Mouse (Mus musculus): Measurements from ENCODE around the gene Cldn22. TPM values are rescaled to one million over a fixed set of nuclear protein-coding genes. Genes with fewer than 3 reads are reported as not detected.

The Cldn22 gene
- not detected in 2 replicates for polyA plus RNA-seq (2015; fragmentation: Nextera tagmentation; extraction: Ambion mirVana)

DNA sequence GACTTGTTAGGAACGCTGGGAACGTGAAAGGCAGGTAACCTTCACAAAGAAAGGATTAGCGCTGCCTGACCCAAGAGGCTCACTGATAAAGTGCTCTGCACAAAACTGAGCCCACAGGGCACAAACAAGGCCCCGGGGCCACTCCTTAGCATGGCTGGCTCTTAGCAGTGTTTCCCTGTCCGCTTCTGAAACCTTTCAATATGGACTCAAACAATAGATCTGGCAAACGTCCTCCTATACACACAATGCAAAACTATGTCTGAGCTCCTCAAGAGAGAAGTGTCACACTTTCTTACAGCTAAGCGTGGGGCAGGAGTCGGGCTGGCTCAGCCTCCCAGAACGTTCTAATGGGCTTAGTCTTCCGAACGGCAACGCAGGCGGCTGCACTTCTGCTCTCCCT is at the start of gene Cldn22:
TSS of gene Cldn22 (plus strand) at position 301 of the 400 bp plus-strand sequence.
- no peaks in the 10 kb centered on the region for H3K27me3 ChIP-seq
- no peaks in the 10 kb centered on the region for H3K9me3 ChIP-seq
- WGBS = 78% methylated on average over 13 of the region's 13 CpGs
- H3K9ac ChIP-seq = no peak within 1 kb of the TSS
- 0 out of 2 replicates have a peak, but pooled peaks cover 13% of the 10 kb centered on the region for H3K4me1 ChIP-seq
- ATAC-seq (ENCODE audit: low FRiP score, low read depth) = no peak
- H3K4me2 ChIP-seq (replicated peaks) = no peak within 1 kb of the TSS
- H3K4me3 ChIP-seq = no peak within 1 kb of the TSS
- no peak within 1 kb of the TSS for H3K27ac ChIP-seq
- peaks cover 15% of the 10 kb centered on the region for H3K36me3 ChIP-seq

GRCm38 (mm10) chr8:47777415-47777814 is 46.9 kb upstream of the Cldn22 start:
- Histone ChIP-seq H3K27me3 (no peaks in the 10 kb centered on the region), H3K36me3 (no peaks in the 10 kb centered on the region), H3K4me3 (no peak overlapping the region), H3K9ac (no peak overlapping the region), H3K9me3 (no peaks in the 10 kb centered on the region; the same call in 1 of the 2 replicates), H3K4me2 (replicated peaks) (no peak overlapping the region), H3K27ac (no peak overlapping the region), H3K4me1 (no peaks in the 10 kb centered on the region)
- ATAC-seq (ENCODE audit: low FRiP score, low read depth) = no peak
- WGBS = 90% methylated on average over 7 of the region's 7 CpGs

DNA sequence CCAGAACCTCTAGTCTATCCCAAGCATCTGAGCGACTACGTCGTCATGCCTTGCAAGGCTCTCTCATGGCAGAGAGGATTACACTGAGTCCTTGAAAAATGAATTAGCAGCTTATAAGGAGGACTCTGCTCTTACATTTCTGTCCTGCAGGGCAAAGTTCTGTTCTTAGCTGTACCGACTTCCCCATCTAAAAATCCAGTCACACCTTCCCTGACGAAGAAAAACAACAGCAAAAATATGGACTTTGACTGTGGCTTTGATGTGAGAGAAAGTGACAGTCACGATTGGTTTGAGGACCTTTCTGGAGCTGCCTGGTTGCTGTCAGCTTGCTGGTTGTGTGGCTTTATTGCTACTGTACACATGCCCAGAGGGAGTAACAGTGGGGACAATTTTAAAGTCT is 44.7 kb upstream of the Cldn22 start:
- H3K4me2 ChIP-seq (replicated peaks) = no peak overlapping the region
- no peak overlapping the region for H3K9ac ChIP-seq
- no peak for ATAC-seq (ENCODE audit: low FRiP score, low read depth)
- WGBS = 71% methylated on average over 6 of the region's 6 CpGs
- H3K27me3 ChIP-seq = no peaks in the 10 kb centered on the region
- no peaks in the 10 kb centered on the region for H3K4me1 ChIP-seq
- no peaks in the 10 kb centered on the region; the same call in 1 of the 2 replicates for H3K9me3 ChIP-seq
- H3K27ac ChIP-seq = no peak overlapping the region
- H3K4me3 ChIP-seq = no peak overlapping the region
- H3K36me3 ChIP-seq = no peaks in the 10 kb centered on the region

DNA sequence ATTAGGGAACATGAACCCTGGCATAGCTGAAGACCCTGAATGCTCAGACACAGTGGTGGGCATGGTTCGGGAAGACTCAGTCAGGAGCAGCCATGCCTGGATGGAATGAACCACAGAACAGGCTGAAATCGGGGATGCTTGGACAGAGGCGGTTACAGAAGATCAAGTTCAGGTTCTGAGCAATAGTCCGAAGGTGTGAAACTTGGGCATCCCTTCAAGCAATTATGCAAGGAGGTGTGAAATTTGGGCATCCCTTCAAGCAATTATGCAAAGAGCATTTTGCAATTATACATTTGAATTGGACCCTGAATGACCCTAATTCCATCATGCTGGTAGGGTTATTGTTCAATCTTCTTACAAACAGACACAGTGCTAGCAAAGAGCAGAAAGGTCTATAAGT is 42.4 kb upstream of the Cldn22 start:
- WGBS = 92% methylated on average over 4 of the region's 4 CpGs
- H3K36me3 ChIP-seq = no peaks in the 10 kb centered on the region
- H3K9ac ChIP-seq = no peak overlapping the region
- no peaks in the 10 kb centered on the region for H3K9me3 ChIP-seq
- no peak overlapping the region for H3K4me2 ChIP-seq (replicated peaks)
- H3K27ac ChIP-seq = no peak overlapping the region
- H3K4me1 ChIP-seq = no peaks in the 10 kb centered on the region
- no peak overlapping the region for H3K4me3 ChIP-seq
- H3K27me3 ChIP-seq = no peaks in the 10 kb centered on the region
- ATAC-seq (ENCODE audit: low FRiP score, low read depth) = no peak

DNA sequence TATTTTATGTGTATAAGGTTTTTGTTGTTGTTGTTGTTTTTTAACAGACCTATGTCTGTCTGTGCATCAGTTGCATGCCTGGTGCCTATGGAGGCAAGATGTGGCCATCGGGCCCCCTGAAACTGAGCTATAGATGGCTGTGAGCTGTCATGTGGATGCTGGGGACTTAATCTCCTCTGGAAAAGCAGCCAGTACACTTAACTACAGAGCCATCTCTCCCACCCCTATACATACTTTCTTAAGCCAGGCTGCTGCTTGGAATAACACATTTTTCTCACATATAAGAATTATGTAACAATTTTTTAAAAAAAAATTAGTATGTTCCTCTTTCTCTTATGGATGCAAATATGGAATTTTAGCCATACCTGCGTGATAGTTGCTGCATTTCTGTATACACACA is 40.7 kb upstream of the Cldn22 start:
- H3K4me3 ChIP-seq = no peak overlapping the region
- H3K4me1 ChIP-seq = peaks cover 8% of the 10 kb centered on the region; the same call in 1 of the 2 replicates
- H3K9ac ChIP-seq = no peak overlapping the region
- H3K4me2 ChIP-seq (replicated peaks) = no peak overlapping the region
- no peak overlapping the region for H3K27ac ChIP-seq
- no peaks in the 10 kb centered on the region for H3K9me3 ChIP-seq
- no peak for ATAC-seq (ENCODE audit: low FRiP score, low read depth)
- H3K27me3 ChIP-seq = no peaks in the 10 kb centered on the region
- WGBS = 93% methylated on average over 2 of the region's 2 CpGs
- no peaks in the 10 kb centered on the region for H3K36me3 ChIP-seq

DNA sequence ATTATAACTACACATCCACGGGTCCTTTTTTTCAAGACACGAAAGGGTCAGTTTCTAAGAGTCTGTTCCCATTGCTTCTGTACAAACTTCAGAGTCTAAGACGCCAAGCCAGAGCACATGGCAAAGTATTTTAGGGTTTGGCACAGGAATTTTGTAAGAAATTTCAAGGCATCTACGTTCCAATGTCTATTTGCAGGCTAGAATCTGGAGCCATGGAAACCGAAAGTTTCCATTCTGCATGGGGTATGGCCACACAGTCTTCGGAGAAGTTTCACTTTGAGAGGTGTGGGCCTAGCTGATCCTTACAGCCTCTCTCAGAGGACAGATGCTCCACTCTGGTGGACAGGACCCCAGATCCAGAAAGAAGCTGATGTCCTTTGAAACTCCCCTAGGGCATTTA is 40.3 kb upstream of the Cldn22 start:
- Histone ChIP-seq H3K27me3 (no peaks in the 10 kb centered on the region), H3K4me3 (no peak overlapping the region), H3K9ac (no peak overlapping the region), H3K27ac (no peak overlapping the region), H3K4me2 (replicated peaks) (no peak overlapping the region), H3K9me3 (no peaks in the 10 kb centered on the region), H3K4me1 (peaks cover 8% of the 10 kb centered on the region; the same call in 1 of the 2 replicates), H3K36me3 (no peaks in the 10 kb centered on the region)
- ATAC-seq (ENCODE audit: low FRiP score, low read depth) = no peak
- WGBS = 88% methylated on average over 6 of the region's 6 CpGs

DNA sequence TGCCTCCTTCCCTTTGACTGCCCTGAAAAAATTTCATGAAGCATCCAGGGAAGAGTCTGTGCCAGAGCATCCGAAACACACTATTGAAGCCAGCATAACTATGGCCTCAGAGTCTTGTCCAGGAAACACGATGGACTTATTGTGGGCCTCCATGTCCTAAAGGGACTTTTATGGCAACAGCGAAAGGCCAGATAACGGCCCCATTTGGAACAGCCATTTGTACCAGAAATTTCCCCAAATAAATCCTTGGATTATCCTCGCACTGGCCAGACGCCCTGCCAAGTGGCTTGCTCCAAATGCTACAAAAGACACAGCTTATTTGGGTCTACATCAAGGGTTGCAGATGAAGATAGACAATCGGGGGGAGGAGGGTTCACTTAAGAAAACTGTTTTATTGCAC is 39.8 kb upstream of the Cldn22 start:
- H3K4me3 ChIP-seq = no peak overlapping the region
- WGBS = 72% methylated on average over 7 of the region's 7 CpGs
- H3K27ac ChIP-seq = no peak overlapping the region
- H3K9me3 ChIP-seq = no peaks in the 10 kb centered on the region
- H3K9ac ChIP-seq = no peak overlapping the region
- no peak for ATAC-seq (ENCODE audit: low FRiP score, low read depth)
- H3K27me3 ChIP-seq = no peaks in the 10 kb centered on the region
- no peak overlapping the region for H3K4me2 ChIP-seq (replicated peaks)
- H3K4me1 ChIP-seq = peaks cover 8% of the 10 kb centered on the region; the same call in 1 of the 2 replicates
- H3K36me3 ChIP-seq = no peaks in the 10 kb centered on the region

GRCm38 (mm10) chr8:47786323-47786722 is 38.0 kb upstream of the Cldn22 start:
- H3K27me3 ChIP-seq = no peaks in the 10 kb centered on the region
- H3K4me3 ChIP-seq = no peak overlapping the region
- peaks cover 8% of the 10 kb centered on the region; the same call in 1 of the 2 replicates for H3K4me1 ChIP-seq
- H3K9me3 ChIP-seq = no peaks in the 10 kb centered on the region
- WGBS = 93% methylated on average over 15 of the region's 15 CpGs
- H3K36me3 ChIP-seq = no peaks in the 10 kb centered on the region
- H3K4me2 ChIP-seq (replicated peaks) = no peak overlapping the region
- H3K9ac ChIP-seq = no peak overlapping the region
- no peak overlapping the region for H3K27ac ChIP-seq
- no peak for ATAC-seq (ENCODE audit: low FRiP score, low read depth)

GRCm38 (mm10) chr8:47787705-47788104 is 36.6 kb upstream of the Cldn22 start:
- 45% methylated on average over 10 of the region's 10 CpGs for WGBS
- Histone ChIP-seq H3K4me2 (replicated peaks) (peak overlapping the region; percentile 23), H3K27me3 (no peaks in the 10 kb centered on the region), H3K27ac (no peak overlapping the region), H3K9me3 (no peaks in the 10 kb centered on the region; the same call in 1 of the 2 replicates), H3K4me3 (no peak overlapping the region), H3K9ac (no peak overlapping the region), H3K36me3 (no peaks in the 10 kb centered on the region), H3K4me1 (peaks cover 8% of the 10 kb centered on the region; the same call in 1 of the 2 replicates)
- ATAC-seq (ENCODE audit: low FRiP score, low read depth) = no peak

DNA sequence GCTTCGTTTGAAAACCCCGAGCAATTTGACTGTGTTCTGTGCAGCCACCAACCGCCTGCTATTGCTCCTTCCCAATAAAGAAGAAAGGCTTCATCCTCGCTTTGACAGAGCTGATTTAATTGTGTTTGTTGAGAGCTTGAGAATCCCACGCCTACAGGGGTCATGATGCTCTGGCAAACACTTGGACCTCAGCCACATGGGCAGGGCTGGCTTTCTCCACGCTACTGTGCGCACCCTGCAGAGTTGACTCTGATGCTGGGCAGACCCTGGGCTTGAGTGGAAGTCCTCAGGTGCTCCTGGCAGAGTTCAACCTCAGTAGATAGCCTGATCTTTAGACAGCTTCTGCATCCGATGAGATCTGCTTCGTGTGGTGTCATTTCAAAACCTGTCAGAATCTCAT is 32.3 kb upstream of the Cldn22 start:
- H3K9me3 ChIP-seq = peaks cover 7% of the 10 kb centered on the region; the same call in 1 of the 2 replicates
- no peak overlapping the region for H3K4me3 ChIP-seq
- WGBS = 61% methylated on average over 9 of the region's 9 CpGs
- H3K27ac ChIP-seq = no peak overlapping the region
- no peak overlapping the region for H3K9ac ChIP-seq
- H3K36me3 ChIP-seq = no peaks in the 10 kb centered on the region
- H3K4me1 ChIP-seq = peaks cover 8% of the 10 kb centered on the region; the same call in 1 of the 2 replicates
- no peaks in the 10 kb centered on the region for H3K27me3 ChIP-seq
- H3K4me2 ChIP-seq (replicated peaks) = no peak overlapping the region
- no peak for ATAC-seq (ENCODE audit: low FRiP score, low read depth)

DNA sequence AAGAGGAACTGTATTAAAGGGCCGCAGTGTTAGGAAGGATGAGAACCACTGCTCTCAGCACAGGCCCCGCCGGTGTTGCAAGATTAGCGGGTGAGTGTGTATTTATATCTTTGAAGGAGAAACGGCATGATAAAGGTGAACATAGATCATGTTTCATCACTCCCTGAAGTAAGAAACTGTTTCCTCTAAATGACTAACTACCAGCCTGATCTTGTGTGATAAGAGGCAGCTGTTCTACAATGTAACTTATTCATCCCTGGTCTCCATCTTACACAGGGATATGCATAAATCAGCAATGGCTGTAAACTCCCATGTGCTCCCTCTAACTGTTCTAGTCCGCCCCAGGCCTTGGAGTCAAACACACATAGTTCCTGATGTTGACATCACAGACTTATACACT is 24.8 kb upstream of the Cldn22 start:
- Histone ChIP-seq H3K4me2 (replicated peaks) (no peak overlapping the region), H3K4me3 (no peak overlapping the region), H3K27me3 (no peaks in the 10 kb centered on the region), H3K9me3 (peaks cover 3% of the 10 kb centered on the region; the same call in 1 of the 2 replicates), H3K4me1 (no peaks in the 10 kb centered on the region), H3K36me3 (no peaks in the 10 kb centered on the region), H3K27ac (no peak overlapping the region), H3K9ac (no peak overlapping the region)
- ATAC-seq (ENCODE audit: low FRiP score, low read depth) = no peak
- WGBS = 85% methylated on average over 6 of the region's 6 CpGs

- H3K9me3 ChIP-seq = no peaks in the 10 kb centered on the region
- H3K4me1 ChIP-seq = no peaks in the 10 kb centered on the region
- 80% methylated on average over 2 of the region's 2 CpGs for WGBS
- H3K4me2 ChIP-seq (replicated peaks) = no peak overlapping the region
- H3K4me3 ChIP-seq = no peak overlapping the region
- no peaks in the 10 kb centered on the region for H3K27me3 ChIP-seq
- H3K27ac ChIP-seq = no peak overlapping the region
- no peak for ATAC-seq (ENCODE audit: low FRiP score, low read depth)
- H3K9ac ChIP-seq = no peak overlapping the region
- H3K36me3 ChIP-seq = no peaks in the 10 kb centered on the region
Measured at GRCm38 (mm10) chr8:47802349-47802748, 21.9 kb upstream of the Cldn22 start.

- WGBS = 83% methylated on average over 1 of the region's 1 CpGs
- H3K27me3 ChIP-seq = no peaks in the 10 kb centered on the region
- H3K9me3 ChIP-seq = no peaks in the 10 kb centered on the region
- no peak overlapping the region for H3K9ac ChIP-seq
- H3K36me3 ChIP-seq = no peaks in the 10 kb centered on the region
- no peak overlapping the region for H3K4me2 ChIP-seq (replicated peaks)
- no peak for ATAC-seq (ENCODE audit: low FRiP score, low read depth)
- H3K4me3 ChIP-seq = no peak overlapping the region
- no peaks in the 10 kb centered on the region for H3K4me1 ChIP-seq
- no peak overlapping the region for H3K27ac ChIP-seq
Measured at GRCm38 (mm10) chr8:47804262-47804661, 20.0 kb upstream of the Cldn22 start.
